Mouse (Mus musculus) c-Kit-positive CD71-positive TER-119-negative erythroid progenitor cells, embryonic 14.5 days (primary cell): Measurements from ENCODE around the gene Commd7.
A peak's percentile ranks its signal among the peaks of the same experiment; 100 is the strongest.
"Not testable (repeated sequence)": the region's sequence is repeated elsewhere in the genome, so short reads cannot be mapped to it uniquely, and the experiment has no call there.

Experiments
- DNase-seq: peaks from one replicate; pipeline ENCODE4 v3.0.0-alpha.2; 2013; ENCODE audit warnings: low read depth

Commd7 gene

GRCm38 (mm10) chr2:153631976-153632870 is at the start of gene Commd7:
TSS of gene Commd7 (minus strand) at chr2:153632781.
- no peak for DNase-seq

DNA sequence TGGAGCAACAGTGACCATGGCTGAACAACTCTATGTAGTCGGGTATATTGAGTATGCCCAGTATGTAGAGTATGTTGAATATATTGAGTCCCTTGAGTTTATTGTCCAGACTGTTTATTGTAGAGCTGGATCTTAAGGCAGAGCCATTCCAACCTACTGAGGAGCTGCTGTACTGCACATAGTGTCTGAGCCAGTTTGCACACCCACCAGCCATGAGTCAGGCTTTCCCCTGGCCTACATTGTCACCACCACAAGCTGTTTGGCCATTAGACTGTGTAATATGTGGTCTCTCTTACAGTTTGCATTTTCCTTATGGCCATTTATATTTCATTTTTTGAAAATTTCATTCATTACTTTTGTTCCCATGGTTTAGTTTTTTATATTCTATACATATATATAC is 47.4 kb upstream of the Commd7 start:
- DNase-seq: no peak

GRCm38 (mm10) chr2:153677550-153677949 is 45.0 kb upstream of the Commd7 start:
- no peak for DNase-seq

GRCm38 (mm10) chr2:153676944-153677343 is 44.4 kb upstream of the Commd7 start:
- no peak for DNase-seq

DNA sequence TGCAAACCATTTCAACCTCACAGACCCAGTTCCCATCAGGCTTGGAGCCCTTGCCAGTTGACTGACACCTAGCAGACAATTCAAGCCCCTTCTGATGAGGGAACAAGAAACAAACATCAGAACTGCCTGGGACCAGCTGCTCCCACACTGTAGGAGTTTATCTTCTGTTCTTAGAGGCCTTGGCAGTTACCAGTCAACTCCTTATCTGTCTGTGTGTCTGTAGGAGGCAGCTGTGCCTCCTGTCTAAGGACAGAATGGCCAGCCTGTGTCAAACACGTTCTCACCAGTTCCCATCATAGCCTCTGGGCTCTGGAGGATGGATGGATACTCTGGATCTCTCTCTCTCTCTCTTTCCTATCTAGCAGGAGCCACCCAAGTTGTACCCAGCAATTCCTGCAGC is 42.8 kb upstream of the Commd7 start:
- DNase-seq: not testable (repeated sequence)

DNA sequence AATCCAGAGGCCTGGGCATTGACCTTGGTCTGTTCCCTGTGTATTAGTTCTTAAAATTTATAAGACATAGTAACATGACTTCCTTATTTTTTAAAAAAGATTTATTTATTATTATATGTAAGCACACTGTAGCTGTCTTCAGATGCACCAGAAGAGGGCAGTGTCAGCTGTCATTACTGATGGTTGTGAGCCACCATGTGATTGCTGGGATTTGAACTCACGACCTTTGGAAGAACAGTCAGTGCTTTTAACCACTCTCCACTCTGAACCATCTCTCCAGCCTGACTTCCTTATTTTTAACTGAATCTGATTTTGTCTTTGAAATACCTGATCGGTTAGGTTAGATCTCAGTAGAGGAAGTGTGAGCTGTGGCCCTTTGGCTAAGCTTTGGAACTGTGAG is 40.0 kb upstream of the Commd7 start:
- DNase-seq: no peak

GRCm38 (mm10) chr2:153670111-153670510 is 37.5 kb upstream of the Commd7 start:
- DNase-seq: no peak

GRCm38 (mm10) chr2:153668754-153669376 is 36.3 kb upstream of the Commd7 start:
- DNase-seq: peak; percentile 44

GRCm38 (mm10) chr2:153665401-153665800 is 32.8 kb upstream of the Commd7 start:
- no peak for DNase-seq

- no peak for DNase-seq
Measured at GRCm38 (mm10) chr2:153660616-153661015, 28.0 kb upstream of the Commd7 start.

- not testable (repeated sequence) for DNase-seq
Measured at GRCm38 (mm10) chr2:153657659-153658058, 25.1 kb upstream of the Commd7 start.

DNA sequence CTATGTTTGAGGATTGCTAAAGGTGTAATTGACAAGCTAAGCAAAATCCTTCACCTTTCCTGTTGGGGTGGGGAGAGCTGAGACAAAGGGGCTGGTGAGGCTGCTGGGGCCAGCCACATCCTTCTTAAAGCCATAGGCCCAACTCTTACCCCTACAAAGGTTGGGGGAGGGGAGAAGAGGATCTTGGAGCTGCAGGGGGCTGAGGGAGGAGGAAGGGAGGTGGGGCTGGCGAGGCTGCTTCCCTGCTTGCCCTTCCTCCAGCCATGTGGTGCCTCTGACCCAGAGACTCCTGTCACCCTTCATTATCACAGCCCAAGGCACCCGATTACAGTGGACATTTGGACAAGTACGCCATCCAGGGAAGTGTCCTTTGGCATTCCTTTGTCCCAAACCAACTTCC is 19.1 kb upstream of the Commd7 start:
- DNase-seq: no peak

DNA sequence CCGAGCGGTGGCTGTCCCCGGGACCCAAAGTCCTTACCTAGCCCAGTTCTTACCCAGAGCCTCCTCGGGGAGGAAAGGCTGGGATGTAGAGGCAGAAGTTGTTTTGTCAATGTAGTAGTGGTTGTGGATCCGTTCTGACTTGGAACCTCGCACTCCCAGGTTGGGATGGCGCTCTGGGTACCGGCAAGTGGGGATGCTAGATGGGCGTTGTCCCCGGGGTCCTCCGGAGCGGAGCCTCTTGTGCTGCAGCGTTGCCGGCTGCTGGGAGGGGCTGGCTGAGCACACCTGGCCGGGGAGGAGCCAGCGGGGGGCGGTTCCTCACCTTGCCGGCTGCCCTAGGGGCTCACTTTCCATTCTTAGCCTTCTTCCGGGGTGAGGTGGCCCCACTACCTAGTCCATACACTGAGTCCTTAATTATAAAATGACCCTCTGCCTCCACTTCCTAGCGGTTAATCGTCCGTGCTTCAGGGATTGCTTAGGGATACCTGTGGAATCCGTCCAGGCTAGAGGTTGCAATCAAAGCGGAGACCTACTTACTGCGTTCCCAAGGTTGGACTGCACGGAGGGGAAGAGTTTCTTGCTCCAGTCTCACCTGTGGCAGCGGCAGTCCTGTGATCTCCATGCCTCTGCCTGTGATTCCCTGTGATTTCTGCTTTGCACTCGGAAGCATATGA is 17.6 kb upstream of the Commd7 start:
- no peak for DNase-seq

DNA sequence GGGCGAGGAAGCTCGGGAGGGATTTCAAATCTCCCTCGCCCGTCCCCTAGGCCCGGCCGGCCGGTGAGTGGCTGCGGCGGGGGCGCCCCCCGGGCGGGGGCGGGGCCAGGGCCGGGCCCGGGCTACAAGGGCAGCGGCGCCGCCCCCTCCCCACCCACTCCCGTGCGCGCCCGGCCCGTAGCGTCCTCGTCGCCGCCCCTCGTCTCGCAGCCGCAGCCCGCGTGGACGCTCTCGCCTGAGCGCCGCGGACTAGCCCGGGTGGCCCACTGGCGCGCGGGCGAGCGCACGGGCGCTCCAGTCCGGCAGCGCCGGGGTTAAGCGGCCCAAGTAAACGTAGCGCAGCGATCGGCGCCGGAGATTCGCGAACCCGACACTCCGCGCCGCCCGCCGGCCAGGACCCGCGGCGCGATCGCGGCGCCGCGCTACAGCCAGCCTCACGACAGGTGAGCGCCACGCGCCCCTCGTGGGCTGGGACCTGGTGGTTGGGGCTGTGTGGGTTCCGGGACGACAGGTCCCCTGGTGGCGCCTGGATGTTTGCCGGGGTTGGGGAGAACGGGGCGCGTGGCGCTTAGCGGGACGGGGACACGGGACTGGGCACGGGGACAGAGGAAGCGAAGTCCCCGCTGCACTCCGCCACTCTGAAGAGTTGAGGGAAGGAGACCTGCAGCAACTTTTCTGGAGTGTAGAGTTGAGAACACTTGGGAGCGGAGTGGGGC is 16.9 kb upstream of the Commd7 start, which contains the start of gene Dnmt3b:
Dnmt3b (plus strand) TSS at position 153 of the 716 bp plus-strand sequence.
- DNase-seq: no peak

- no peak for DNase-seq
Measured at GRCm38 (mm10) chr2:153648773-153649297, 16.3 kb upstream of the Commd7 start.

DNA sequence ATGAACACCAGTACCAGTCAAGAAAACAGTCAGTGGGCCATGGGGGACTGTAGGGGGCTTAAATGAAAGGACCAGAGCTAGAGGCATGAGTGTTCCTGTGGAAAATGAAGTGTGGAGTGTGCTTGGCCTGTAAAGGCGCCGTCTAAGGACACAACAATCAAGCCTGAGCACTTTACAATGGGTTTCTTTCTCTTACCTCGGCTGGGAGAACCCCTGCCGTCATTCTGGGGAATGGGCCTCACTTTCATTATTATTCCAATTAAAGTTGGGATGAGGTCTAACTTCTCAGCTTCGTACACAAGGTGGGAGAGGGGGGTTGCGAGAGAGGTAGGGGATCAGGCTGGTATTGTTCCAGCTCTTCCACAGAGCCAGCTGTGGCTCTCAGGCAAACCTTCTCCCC is 10.4 kb upstream of the Commd7 start:
- no peak for DNase-seq

DNA sequence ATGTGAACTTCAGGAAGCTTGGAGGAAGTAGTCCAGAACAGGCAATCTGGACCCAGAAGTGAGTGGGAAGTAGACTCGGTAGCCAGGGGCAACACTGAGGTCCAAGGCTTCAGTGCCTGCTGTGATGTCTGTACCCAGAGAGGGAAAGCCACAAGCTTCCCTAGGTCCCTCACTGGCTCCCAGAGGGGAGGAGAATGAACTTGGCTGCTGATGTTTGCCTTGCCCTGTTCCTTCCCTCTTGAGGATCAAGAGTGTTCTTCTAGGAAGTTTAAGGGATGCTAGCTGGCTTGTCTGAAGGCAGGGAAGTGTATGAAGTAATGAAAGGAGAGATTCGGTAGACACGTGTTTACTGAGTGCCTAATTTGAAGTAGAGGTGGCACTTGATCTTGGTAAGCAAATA is 9.9 kb upstream of the Commd7 start:
- no peak for DNase-seq

GRCm38 (mm10) chr2:153638977-153639680 is 6.5 kb upstream of the Commd7 start:
- no peak for DNase-seq

DNA sequence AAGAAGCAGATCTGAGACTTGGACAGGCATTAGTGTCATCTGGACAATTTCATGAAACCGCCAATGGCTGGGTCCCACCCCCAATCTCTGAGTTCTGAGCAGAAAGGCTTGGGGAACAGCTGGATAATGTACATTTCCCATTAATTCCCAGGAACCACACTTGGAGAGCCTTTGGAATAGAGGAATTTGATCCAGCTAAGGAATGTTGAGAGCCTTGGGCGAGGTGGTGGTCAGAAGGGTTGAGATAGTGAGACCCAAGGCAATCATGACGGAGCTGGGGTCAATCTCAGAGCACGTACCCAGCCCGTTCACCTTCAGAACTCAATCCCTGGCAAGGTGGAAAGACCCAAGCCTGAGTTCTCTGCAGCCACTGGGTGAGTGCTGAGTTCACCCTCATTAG is 678 bp upstream of the Commd7 start:
- no peak for DNase-seq

- DNase-seq: no peak
Measured at GRCm38 (mm10) chr2:153632871-153633226, 268 bp upstream of the Commd7 start.

DNA sequence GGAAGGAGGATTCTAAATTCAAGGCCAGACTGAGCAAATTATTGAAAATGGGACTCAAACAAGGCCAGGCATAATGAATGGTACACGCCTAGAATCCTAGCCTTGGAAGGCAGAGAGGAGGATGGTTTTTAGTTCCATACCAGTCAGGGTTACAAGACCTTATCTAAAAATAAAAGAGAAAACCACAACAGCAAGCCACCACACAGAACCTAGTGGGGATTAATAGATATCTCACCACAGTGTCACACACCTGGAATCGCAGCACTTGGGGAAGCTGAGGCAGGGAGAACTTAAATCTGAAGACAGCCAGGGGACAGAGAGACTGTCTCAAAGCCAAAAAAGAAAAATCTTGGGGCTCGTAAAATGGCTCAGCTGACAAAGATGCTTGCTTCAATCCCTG is 1.6 kb downstream of the Commd7 start:
- DNase-seq: no peak
